Comparison of ENCODE assay signal across 23 mouse cellular contexts in the genomic region with DNA sequence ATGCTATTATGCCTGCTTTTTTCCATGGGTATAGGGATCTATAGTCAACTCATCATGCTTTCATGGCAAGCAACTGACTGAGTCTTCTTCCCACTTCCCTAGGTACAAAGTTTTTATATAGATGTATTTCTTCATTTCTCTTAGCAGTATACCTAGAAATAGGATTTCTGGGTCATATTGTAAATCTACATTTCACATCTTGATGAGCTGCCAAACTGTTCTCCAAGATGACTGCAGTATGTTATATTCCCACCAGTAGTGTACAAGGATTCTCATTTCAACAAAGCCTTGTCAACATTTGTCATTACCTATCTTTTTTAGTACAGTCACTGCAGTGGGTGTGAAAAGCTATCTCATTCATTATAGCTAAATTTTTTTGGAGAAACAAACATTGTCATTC. TPM values are rescaled to one million over a fixed set of nuclear protein-coding genes. Genes with fewer than 3 reads are reported as not detected.
DNase-seq lines count a peak whose midpoint lies in the region; ATAC-seq and TF ChIP-seq lines count a peak whose summit lies in the region.
"Had no signal": no experiment of that assay in that cellular context is flagged by ENCODE, and none has a peak within 500 bp of the region (broad histone marks: within the 10 kb centered on the region; RNA-seq: fewer than 3 reads in every experiment).

No protein-coding gene starts in this region.

- no peak for TF ChIP-seq CTCF in lung, postnatal 0 days (IDR thresholded peaks at IDR 0.05)

- H3K27ac ChIP-seq in lung, postnatal 0 days (ENCODE audit: low read length) = no peak overlapping the region

- no peaks in the 10 kb centered on the region for H3K27me3 ChIP-seq in lung, postnatal 0 days (replicated peaks; ENCODE audit: insufficient read depth, low read length)
- H3K27me3 ChIP-seq: CH12.LX, Patski had no signal

- TF ChIP-seq EP300 in lung, postnatal 0 days (IDR thresholded peaks at IDR 0.05) = no peak

- no peaks in the 10 kb centered on the region for H3K4me1 ChIP-seq in lung, postnatal 0 days (ENCODE audit: insufficient read depth, low read depth, low read length)

- no peak overlapping the region for H3K4me3 ChIP-seq in lung, postnatal 0 days (ENCODE audit: low read depth, low read length)

- DNase-seq in cerebellum, adult 9-10 months = peak; percentile 24
- DNase-seq in cerebellum, adult 18-20 months = no peak
- DNase-seq in frontal cortex, postnatal 36 days (ENCODE audit: low spot score in 2 of 2) = no peak
- peak; percentile 48 for DNase-seq in brain, adult 2 months (ENCODE audit: low read depth, low spot score)
- DNase-seq in lung, postnatal 0 days (ENCODE audit: low spot score) = no peak
- DNase-seq: adrenal gland, adult 2 months; adrenal gland, adult 8-10 months; adrenal gland, postnatal 10 days; adrenal gland, postnatal 14 days; adrenal gland, postnatal 25 days; adrenal gland, postnatal 36 days; B cell, adult 2 months; cerebellum, adult 11 months; cerebellum, adult 11-12 months; cerebellum, adult 2 months; cerebellum, adult 8-10 months had no signal

- H3K9me3 ChIP-seq in lung, postnatal 0 days (ENCODE audit: low read length) = no peaks in the 10 kb centered on the region

- peak; percentile 83 for ATAC-seq in frontal cortex, adult (ENCODE audit: low TSS enrichment)
- no peak for ATAC-seq in lung, postnatal 0 days
- ATAC-seq: activated CD4-positive, CD25-positive, alpha-beta regulatory T cell, adult 4 months; CD4-positive, CD25-positive, alpha-beta regulatory T cell, adult 4 months; Patski had no signal

- H3K36me3 ChIP-seq in lung, postnatal 0 days (ENCODE audit: insufficient read depth, low read length) = no peaks in the 10 kb centered on the region
- H3K36me3 ChIP-seq: G1E had no signal

- H3K4me2 ChIP-seq in lung, postnatal 0 days (replicated peaks; ENCODE audit: low read depth, low read length) = no peak overlapping the region

- no peak overlapping the region for H3K9ac ChIP-seq in lung, postnatal 0 days (replicated peaks; ENCODE audit: low read depth)

RNA-seq across cellular contexts. Expression of gene Syt9, which starts 19.1 kb away (rescaled TPM):
- polyA plus RNA-seq in lung, postnatal 0 days (2015; fragmentation: Nextera tagmentation; extraction: Ambion mirVana) = 0.18 and 0.24 TPM in 2 replicates
- polyA plus RNA-seq: activated CD4-positive, CD25-positive, alpha-beta regulatory T cell, adult 4 months; C2C12; CD4-positive, CD25-positive, alpha-beta regulatory T cell, adult 4 months; G1E; Patski had no signal

Comparison
In these comparisons a context has a peak if more than half of its experiments do, and no peak if none do; other contexts are left out.
1. DNase-seq: peak in cerebellum, adult 9-10 months (single experiment) and brain, adult 2 months (single experiment); none in cerebellum, adult 18-20 months (0 of 2), frontal cortex, postnatal 36 days (0 of 2) and lung, postnatal 0 days (single experiment).